Mouse (Mus musculus): Measurements from ENCODE around the gene Gm10477. TPM values are rescaled to one million over a fixed set of nuclear protein-coding genes. Genes with fewer than 3 reads are reported as not detected.

The Gm10477 gene
- polyA plus RNA-seq (2012; rRNA removed; ENCODE audit: low replicate concordance): not detected in 2 replicates

DNA sequence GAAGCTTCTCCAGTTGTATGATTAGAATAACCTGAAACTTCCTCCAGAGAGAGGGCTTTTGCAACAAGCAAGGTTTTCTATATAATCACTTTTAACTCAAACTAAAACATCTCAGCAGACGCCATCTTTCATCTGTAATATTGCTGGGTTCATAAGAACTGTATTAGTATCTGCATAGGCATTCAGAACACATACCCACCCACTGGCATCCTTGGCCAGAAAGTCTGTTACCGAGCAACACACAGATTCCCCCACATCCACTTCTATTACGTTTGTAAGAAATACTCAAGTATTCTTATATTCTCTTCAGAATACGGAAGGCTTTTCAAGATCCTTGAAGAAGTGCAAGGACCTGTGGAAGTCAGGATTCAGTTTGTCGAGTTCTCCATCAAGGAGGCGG lies at the start of gene Gm10477:
Gene Gm10477 (plus strand): TSS at position 301 of the 400 bp plus-strand sequence.

GRCm38 (mm10) chrX:56549506-56549905 lies 25.0 kb downstream of the Gm10477 start, which contains the start of gene Gm648:
Gm648 (minus strand) TSS chrX:56549606.

Other genes starting within 250 kb of the Gm10477 start
- 0.36 and 1.4 TPM in 2 replicates for gene Zfp449, start 178.3 kb upstream of the Gm10477 start, polyA plus RNA-seq (2012; rRNA removed; ENCODE audit: low replicate concordance)
- gene Smim10l2a, start 150.2 kb upstream of the Gm10477 start, polyA plus RNA-seq (2012; rRNA removed; ENCODE audit: low replicate concordance): 1.1 and 2.0 TPM in 2 replicates
- gene Gm2174, start 76.8 kb upstream of the Gm10477 start, polyA plus RNA-seq (2012; rRNA removed; ENCODE audit: low replicate concordance): 2.1 TPM in 1 of 2 replicates, not detected in the other
- gene Ints6l, start 69.9 kb upstream of the Gm10477 start, polyA plus RNA-seq (2012; rRNA removed; ENCODE audit: low replicate concordance): 7.2 and 27.5 TPM in 2 replicates
- gene Gm648, start 24.9 kb downstream of the Gm10477 start, polyA plus RNA-seq (2012; rRNA removed; ENCODE audit: low replicate concordance): not detected in 2 replicates
- gene Mmgt1, start 73.3 kb downstream of the Gm10477 start, polyA plus RNA-seq (2012; rRNA removed; ENCODE audit: low replicate concordance): 4.5 and 14.9 TPM in 2 replicates
- 19.8 and 27.0 TPM in 2 replicates for gene Slc9a6, start 85.0 kb downstream of the Gm10477 start, polyA plus RNA-seq (2012; rRNA removed; ENCODE audit: low replicate concordance)
- gene Fhl1, start 207.0 kb downstream of the Gm10477 start, polyA plus RNA-seq (2012; rRNA removed; ENCODE audit: low replicate concordance): 35.4 and 626 TPM in 2 replicates